Mouse (Mus musculus) hindbrain, embryonic 10.5 days (tissue): ENCODE results near the gene Rdh16f2. TPM values are rescaled to one million over a fixed set of nuclear protein-coding genes. Genes with fewer than 3 reads are reported as not detected.
A peak's percentile ranks its signal among the peaks of the same experiment; 100 is the strongest.
"Not testable (repeated sequence)": the region's sequence is repeated elsewhere in the genome, so short reads cannot be mapped to it uniquely, and the experiment has no call there.

Experiments
- DNase-seq: peaks from one replicate; pipeline ENCODE4 v3.0.0-alpha.2; 2017; ENCODE audit warnings: low spot score
- H3K27ac ChIP-seq: fragments of 300-500 bp; sonication (generic); 2 replicates; pipeline ENCODE4 v1.5.1; 2016; ENCODE audit warnings: mild to moderate bottlenecking, moderate library complexity
- H3K27me3 ChIP-seq: fragments of 300-500 bp; sonication (generic); 2 replicates; pipeline ENCODE4 v1.6.1; 2016; ENCODE audit warnings: mild to moderate bottlenecking; ENCODE audit not compliant: poor library complexity, insufficient read depth, severe bottlenecking
- H3K36me3 ChIP-seq: fragments of 300-500 bp; sonication (generic); 2 replicates; pipeline ENCODE4 v1.6.1; 2016; ENCODE audit warnings: mild to moderate bottlenecking, moderate library complexity
- H3K4me1 ChIP-seq: fragments of 300-500 bp; sonication (generic); replicated peaks from 2 replicates; pipeline ENCODE4 v1.6.1; 2016; ENCODE audit warnings: mild to moderate bottlenecking
- H3K4me3 ChIP-seq: fragments of 300-500 bp; sonication (generic); 2 replicates; pipeline ENCODE4 v1.5.1; 2016; ENCODE audit warnings: mild to moderate bottlenecking, moderate library complexity
- H3K9me3 ChIP-seq: fragments of 300-500 bp; sonication (generic); 2 replicates; pipeline ENCODE4 v1.6.1; 2016; ENCODE audit warnings: mild to moderate bottlenecking, moderate library complexity
- WGBS: fragments of 180-500 bp; shearing (Covaris S2); methylation state at CpG from one replicate; pipeline ENCODE4 v1.1.7; 2016; 5-methylcytosine and 5-hydroxymethylcytosine counted together
- polyA plus RNA-seq: library from polyadenylated mRNA; unstranded; fragments of >200 nt; fragmentation: Nextera tagmentation; extraction: Ambion mirVana; gene quantifications from 2 replicates; pipeline ENCODE4 v1.2.1, GENCODE M21; 2016

Gene Rdh16f2
- not detected in 2 replicates for polyA plus RNA-seq

GRCm38 (mm10) chr10:127866232-127866631 is at the start of gene Rdh16f2:
Gene Rdh16f2, plus strand, starts transcription at chr10:127866474.
- 80% methylated on average over 3 of the region's 3 CpGs for WGBS
- Histone ChIP-seq H3K27ac (no peak within 1 kb of the TSS), H3K36me3 (no peaks in the 10 kb centered on the region), H3K9me3 (peaks cover 9% of the 10 kb centered on the region; the same call in 1 of the 2 replicates), H3K4me3 (no peak within 1 kb of the TSS), H3K4me1 (no peaks in the 10 kb centered on the region), H3K27me3 (no peaks in the 10 kb centered on the region)
- no peak for DNase-seq

GRCm38 (mm10) chr10:127817268-127817910 is 48.9 kb upstream of the Rdh16f2 start:
- H3K27me3 ChIP-seq, H3K27ac ChIP-seq, DNase-seq, H3K4me3 ChIP-seq, H3K36me3 ChIP-seq, H3K4me1 ChIP-seq: not testable (repeated sequence)
- H3K9me3 ChIP-seq: peaks cover 15% of the 10 kb centered on the region; the same call in 1 of the 2 replicates
- WGBS: 79% methylated on average over 4 of the region's 4 CpGs

GRCm38 (mm10) chr10:127821806-127822205 is 44.5 kb upstream of the Rdh16f2 start:
- DNase-seq, H3K27me3 ChIP-seq, H3K27ac ChIP-seq, H3K4me1 ChIP-seq, H3K36me3 ChIP-seq, H3K4me3 ChIP-seq: not testable (repeated sequence)
- H3K9me3 ChIP-seq: peaks cover 15% of the 10 kb centered on the region; the same call in 1 of the 2 replicates
- WGBS: 90% methylated on average over 2 of the region's 2 CpGs

- 80% methylated on average over 6 of the region's 6 CpGs for WGBS
- H3K4me3 ChIP-seq: no peak overlapping the region
- H3K27me3 ChIP-seq: no peaks in the 10 kb centered on the region
- peaks cover 4% of the 10 kb centered on the region; the same call in 1 of the 2 replicates for H3K9me3 ChIP-seq
- peak; percentile 8 for DNase-seq
- no peak overlapping the region for H3K27ac ChIP-seq
- H3K4me1 ChIP-seq: no peaks in the 10 kb centered on the region
- no peaks in the 10 kb centered on the region for H3K36me3 ChIP-seq
These were observed 40.9 kb upstream of the Rdh16f2 start for GRCm38 (mm10) chr10:127825386-127825785.

- no peak for DNase-seq
- H3K4me3 ChIP-seq: no peak overlapping the region
- H3K36me3 ChIP-seq: no peaks in the 10 kb centered on the region
- WGBS: 81% methylated on average over 3 of the region's 3 CpGs
- no peak overlapping the region for H3K27ac ChIP-seq
- H3K27me3 ChIP-seq: no peaks in the 10 kb centered on the region
- H3K9me3 ChIP-seq: peaks cover 5% of the 10 kb centered on the region; the same call in 1 of the 2 replicates
- no peaks in the 10 kb centered on the region for H3K4me1 ChIP-seq
These were observed 37.2 kb upstream of the Rdh16f2 start for GRCm38 (mm10) chr10:127829121-127829520.

- not testable (repeated sequence) for H3K27ac ChIP-seq, H3K36me3 ChIP-seq, DNase-seq, H3K27me3 ChIP-seq, H3K4me3 ChIP-seq, H3K4me1 ChIP-seq
- H3K9me3 ChIP-seq: peaks cover 10% of the 10 kb centered on the region; the same call in 1 of the 2 replicates
- WGBS: 98% methylated on average over 1 of the region's 1 CpGs
These were observed 32.1 kb upstream of the Rdh16f2 start for GRCm38 (mm10) chr10:127834186-127834585.

- no peak for DNase-seq
- Histone ChIP-seq H3K27me3 (no peaks in the 10 kb centered on the region), H3K9me3 (peaks cover 10% of the 10 kb centered on the region; the same call in 1 of the 2 replicates), H3K4me1 (no peaks in the 10 kb centered on the region), H3K27ac (no peak overlapping the region), H3K4me3 (no peak overlapping the region), H3K36me3 (no peaks in the 10 kb centered on the region)
- WGBS: 88% methylated on average over 5 of the region's 5 CpGs
These were observed 31.0 kb upstream of the Rdh16f2 start for GRCm38 (mm10) chr10:127835292-127835691.

- H3K36me3 ChIP-seq, H3K27ac ChIP-seq, H3K27me3 ChIP-seq, H3K4me1 ChIP-seq, H3K4me3 ChIP-seq, DNase-seq, H3K9me3 ChIP-seq: not testable (repeated sequence)
- 94% methylated on average over 5 of the region's 5 CpGs for WGBS
These were observed 28.5 kb upstream of the Rdh16f2 start for GRCm38 (mm10) chr10:127837793-127838192.

GRCm38 (mm10) chr10:127838539-127838938 is 27.7 kb upstream of the Rdh16f2 start:
- WGBS: 88% methylated on average over 2 of the region's 2 CpGs
- Histone ChIP-seq H3K27me3 (no peaks in the 10 kb centered on the region), H3K4me1 (no peaks in the 10 kb centered on the region), H3K36me3 (no peaks in the 10 kb centered on the region), H3K4me3 (no peak overlapping the region), H3K27ac (no peak overlapping the region), H3K9me3 (peaks cover 6% of the 10 kb centered on the region; the same call in 1 of the 2 replicates)
- DNase-seq: no peak

GRCm38 (mm10) chr10:127840776-127841175 is 25.5 kb upstream of the Rdh16f2 start:
- Histone ChIP-seq H3K27ac (no peak overlapping the region), H3K4me3 (no peak overlapping the region), H3K9me3 (peaks cover 6% of the 10 kb centered on the region; the same call in 1 of the 2 replicates), H3K36me3 (no peaks in the 10 kb centered on the region), H3K4me1 (no peaks in the 10 kb centered on the region), H3K27me3 (no peaks in the 10 kb centered on the region)
- 77% methylated on average over 2 of the region's 2 CpGs for WGBS
- no peak for DNase-seq

GRCm38 (mm10) chr10:127845945-127846344 is 20.3 kb upstream of the Rdh16f2 start:
- not testable (repeated sequence) for H3K27me3 ChIP-seq, H3K9me3 ChIP-seq, H3K36me3 ChIP-seq, H3K4me1 ChIP-seq, H3K27ac ChIP-seq, DNase-seq, H3K4me3 ChIP-seq
- 95% methylated on average over 5 of the region's 5 CpGs for WGBS

- Histone ChIP-seq H3K27me3 (no peaks in the 10 kb centered on the region), H3K27ac (no peak overlapping the region), H3K36me3 (no peaks in the 10 kb centered on the region), H3K4me3 (no peak overlapping the region), H3K4me1 (no peaks in the 10 kb centered on the region), H3K9me3 (no peaks in the 10 kb centered on the region)
- DNase-seq: no peak
- WGBS: 89% methylated on average over 1 of the region's 1 CpGs
These were observed 18.2 kb upstream of the Rdh16f2 start for GRCm38 (mm10) chr10:127848089-127848488.

GRCm38 (mm10) chr10:127849628-127850027 is 16.6 kb upstream of the Rdh16f2 start, which contains the start of gene Rdh19:
Gene Rdh19, plus strand, starts transcription at chr10:127849928.
- no peak within 1 kb of the TSS for H3K27ac ChIP-seq
- no peak for DNase-seq
- no peaks in the 10 kb centered on the region for H3K27me3 ChIP-seq
- no peak within 1 kb of the TSS for H3K4me3 ChIP-seq
- H3K36me3 ChIP-seq: no peaks in the 10 kb centered on the region
- H3K4me1 ChIP-seq: no peaks in the 10 kb centered on the region
- H3K9me3 ChIP-seq: no peaks in the 10 kb centered on the region
- WGBS: 90% methylated on average over 1 of the region's 1 CpGs
